Mouse (Mus musculus): ENCODE data around the gene Ptgir. TPM values are rescaled to one million over a fixed set of nuclear protein-coding genes. Genes with fewer than 3 reads are reported as not detected.

Ptgir gene
- polyA plus RNA-seq (2015; fragmentation: Illumina TruSeq; extraction: RNeasy Lipid Tissue Mini Kit (QIAGEN cat#74804); ENCODE audit: insufficient read depth, low read depth, low replicate concordance) = 1.8 TPM

DNA sequence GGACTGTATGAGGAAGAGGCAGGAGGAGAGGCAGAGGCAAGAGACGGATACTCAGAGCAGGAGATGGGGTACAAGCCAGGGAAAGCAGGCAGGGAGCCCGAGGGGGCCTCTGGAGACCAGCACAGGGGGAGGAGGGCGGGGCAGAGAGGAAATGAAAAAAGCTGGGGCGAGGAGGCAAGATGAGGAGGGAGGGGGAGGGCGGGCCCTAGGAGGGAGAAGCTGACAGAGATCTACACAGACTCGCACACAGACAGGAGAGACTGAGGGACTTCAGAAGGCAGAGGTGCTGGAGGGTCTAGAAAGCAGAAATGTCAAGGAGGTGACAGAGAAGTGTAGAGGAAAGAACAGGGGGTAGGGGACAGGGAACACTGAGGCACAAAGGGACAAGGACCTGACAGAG is at the start of gene Ptgir:
Ptgir (plus strand) TSS at position 210 of the 400 bp plus-strand sequence.

DNA sequence AGATGAGACGGTGACA is 31.2 kb upstream of the Ptgir start, which contains the start of gene Dact3:
Dact3 (plus strand) TSS at position 8 of the 16 bp plus-strand sequence.

DNA sequence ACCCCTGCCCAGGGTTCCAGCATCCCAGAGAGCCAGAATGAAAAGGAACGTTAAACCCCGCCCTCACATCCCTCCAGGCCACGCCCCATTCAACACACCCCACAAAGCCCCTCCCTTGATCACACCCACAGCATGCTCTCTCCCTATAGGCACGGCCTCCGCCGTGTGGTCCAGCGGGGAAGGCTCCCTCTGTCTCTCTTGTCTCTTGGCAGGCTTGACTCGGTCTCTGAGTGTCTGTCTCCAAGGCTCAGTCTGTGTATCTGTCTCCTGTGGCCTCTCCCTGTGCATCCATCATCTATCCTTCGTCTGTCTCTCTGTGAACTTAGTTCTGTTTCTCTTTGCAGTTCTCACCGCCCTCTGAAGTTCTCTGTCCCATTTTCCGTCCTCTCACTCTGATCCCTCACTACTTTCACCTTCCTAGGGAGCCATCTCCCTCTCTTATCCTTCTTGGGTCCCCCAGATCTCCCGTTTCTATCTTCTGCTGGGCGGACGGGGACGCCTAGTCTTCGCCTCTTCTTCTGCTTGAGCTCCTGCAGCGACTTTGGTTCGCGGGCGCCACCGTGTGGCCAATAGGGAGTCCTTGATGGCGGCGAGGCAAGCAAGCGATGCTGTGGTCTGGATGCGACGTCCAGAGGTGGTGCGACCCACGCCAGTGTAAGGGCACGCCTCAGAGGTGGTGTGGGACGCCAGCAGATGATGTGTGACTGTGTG is 14.5 kb upstream of the Ptgir start, which contains the start of gene Gng8:
Gng8 (plus strand) TSS at position 146 of the 711 bp plus-strand sequence.

DNA sequence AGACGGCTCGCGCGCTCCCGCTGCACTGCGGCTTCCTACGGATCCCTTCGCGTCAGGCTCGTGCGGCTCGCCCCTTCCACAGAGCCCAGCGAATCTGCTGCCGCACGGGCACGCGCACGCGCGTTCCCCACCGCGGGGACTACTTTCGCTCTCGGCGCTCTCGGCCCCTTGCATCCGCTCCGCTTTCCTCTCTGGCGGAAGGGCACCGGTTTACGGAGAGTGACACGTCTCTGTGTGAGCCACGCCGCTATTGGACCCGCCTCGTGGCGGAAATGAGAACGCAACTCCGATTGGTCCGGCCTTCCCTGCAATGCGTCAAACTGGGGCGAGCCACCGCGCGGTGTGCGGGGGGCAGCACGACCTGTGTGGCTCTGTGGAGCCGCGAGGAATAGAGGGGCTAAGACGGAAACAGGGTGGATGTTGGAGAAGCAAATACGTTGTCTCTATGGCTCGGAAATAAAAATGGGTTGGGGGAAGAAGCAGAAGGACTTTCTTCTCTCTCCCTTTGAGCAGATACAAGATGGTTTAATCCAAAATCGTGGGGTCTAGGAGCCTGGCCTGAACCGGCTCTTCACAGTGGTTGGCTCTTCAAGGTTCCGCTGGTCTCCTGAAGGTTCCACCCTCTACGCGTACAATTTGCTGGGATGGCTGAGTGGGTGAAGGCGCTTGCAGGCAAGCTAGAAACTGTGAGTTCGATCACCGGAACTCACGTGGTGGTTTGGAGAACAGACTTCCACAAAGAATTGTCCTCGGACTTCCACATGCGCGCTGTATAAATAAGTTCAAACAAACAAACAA is 17.9 kb downstream of the Ptgir start, which contains the start of gene Calm3:
Calm3 (minus strand) TSS at position 78 of the 798 bp plus-strand sequence.

DNA sequence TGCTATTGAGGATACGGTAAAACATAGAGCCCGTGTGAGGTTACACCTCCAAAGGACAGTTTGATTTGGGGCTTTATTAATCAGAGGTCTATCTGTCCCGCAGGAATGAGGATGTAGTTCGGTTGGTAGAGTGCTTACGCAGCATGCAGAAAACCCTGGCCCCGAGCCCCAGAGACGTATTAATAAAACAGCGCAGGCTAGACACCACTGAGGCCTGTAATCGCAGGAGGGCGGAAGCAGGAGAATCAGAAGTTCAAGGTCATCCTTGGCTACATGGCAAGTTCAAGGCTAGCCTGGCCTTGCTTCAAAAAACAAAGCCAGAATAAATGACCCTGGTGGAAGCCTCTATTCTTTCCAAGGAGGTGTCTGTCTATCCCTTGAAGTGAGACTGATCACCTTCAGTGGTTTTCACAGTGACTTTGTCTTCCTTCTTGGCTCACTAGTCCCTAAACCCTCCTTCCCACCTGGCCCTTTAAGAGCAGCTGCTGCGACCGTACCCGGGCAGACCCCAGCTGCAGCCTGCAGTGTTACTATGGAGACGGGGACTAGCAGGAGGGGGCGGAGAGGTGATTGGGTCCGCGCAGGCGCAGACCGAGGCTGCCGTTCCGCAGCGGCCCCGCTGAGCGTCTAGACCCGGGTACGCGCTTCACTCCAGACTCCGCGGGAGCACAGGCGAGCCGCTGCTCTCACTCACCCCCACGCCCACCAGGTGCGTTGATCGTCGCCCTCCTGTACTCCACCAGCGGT is 37.9 kb downstream of the Ptgir start, which contains the start of gene Pnmal2:
Pnmal2 (plus strand) TSS at position 622 of the 747 bp plus-strand sequence.

DNA sequence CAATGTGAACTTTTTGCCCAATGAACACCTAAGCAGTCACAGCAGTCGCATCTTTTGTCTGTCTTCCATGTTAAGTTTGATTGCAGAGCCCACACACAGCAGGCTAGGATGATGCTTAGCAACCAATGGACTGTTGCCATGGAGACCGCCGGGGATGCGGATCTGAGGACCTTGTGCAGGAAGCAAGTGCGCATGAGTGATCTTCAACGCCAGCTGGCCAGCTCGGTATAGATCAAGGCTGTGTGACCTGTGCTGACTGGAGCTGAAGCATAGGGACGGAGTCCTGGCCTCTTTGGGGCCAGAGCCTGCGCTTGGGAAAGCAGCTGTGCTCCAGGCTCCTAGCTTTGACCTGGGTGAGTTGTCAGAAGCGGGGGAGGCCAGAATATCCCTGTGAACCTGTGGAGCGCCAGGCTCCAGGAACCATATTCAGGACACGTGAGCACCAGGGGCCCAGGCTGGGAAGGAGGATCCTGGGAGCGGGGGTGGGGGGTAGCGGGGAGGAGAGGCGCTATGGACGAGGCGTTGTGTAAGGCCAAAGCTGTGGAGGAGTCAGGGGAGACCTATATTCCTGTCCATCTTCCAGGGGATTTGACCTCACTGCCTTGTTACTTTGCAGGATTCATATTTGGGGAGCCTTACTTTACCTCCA is 53.4 kb downstream of the Ptgir start, which contains the start of gene Pnmal1:
Pnmal1 (plus strand) TSS at position 141 of the 649 bp plus-strand sequence.

Other genes starting within 250 kb of the Ptgir start
- gene Ceacam15, start 230.8 kb upstream of the Ptgir start, polyA plus RNA-seq (2015; fragmentation: Illumina TruSeq; extraction: RNeasy Lipid Tissue Mini Kit (QIAGEN cat#74804); ENCODE audit: insufficient read depth, low read depth, low replicate concordance) = not detected
- gene Ceacam9, start 184.6 kb upstream of the Ptgir start, polyA plus RNA-seq (2015; fragmentation: Illumina TruSeq; extraction: RNeasy Lipid Tissue Mini Kit (QIAGEN cat#74804); ENCODE audit: insufficient read depth, low read depth, low replicate concordance) = not detected
- gene Ap2s1, start 168.1 kb upstream of the Ptgir start, polyA plus RNA-seq (2015; fragmentation: Illumina TruSeq; extraction: RNeasy Lipid Tissue Mini Kit (QIAGEN cat#74804); ENCODE audit: insufficient read depth, low read depth, low replicate concordance) = 40.1 TPM
- 94.8 TPM for gene Slc1a5, start 125.2 kb upstream of the Ptgir start, polyA plus RNA-seq (2015; fragmentation: Illumina TruSeq; extraction: RNeasy Lipid Tissue Mini Kit (QIAGEN cat#74804); ENCODE audit: insufficient read depth, low read depth, low replicate concordance)
- 28.4 TPM for gene Strn4, start 90.6 kb upstream of the Ptgir start, polyA plus RNA-seq (2015; fragmentation: Illumina TruSeq; extraction: RNeasy Lipid Tissue Mini Kit (QIAGEN cat#74804); ENCODE audit: insufficient read depth, low read depth, low replicate concordance)
- 4.5 TPM for gene Fkrp, start 89.8 kb upstream of the Ptgir start, polyA plus RNA-seq (2015; fragmentation: Illumina TruSeq; extraction: RNeasy Lipid Tissue Mini Kit (QIAGEN cat#74804); ENCODE audit: insufficient read depth, low read depth, low replicate concordance)
- gene Prkd2, start 63.6 kb upstream of the Ptgir start, polyA plus RNA-seq (2015; fragmentation: Illumina TruSeq; extraction: RNeasy Lipid Tissue Mini Kit (QIAGEN cat#74804); ENCODE audit: insufficient read depth, low read depth, low replicate concordance) = 6.3 TPM
- gene Dact3, start 31.2 kb upstream of the Ptgir start, polyA plus RNA-seq (2015; fragmentation: Illumina TruSeq; extraction: RNeasy Lipid Tissue Mini Kit (QIAGEN cat#74804); ENCODE audit: insufficient read depth, low read depth, low replicate concordance) = 1.1 TPM
- gene Gng8, start 14.7 kb upstream of the Ptgir start, polyA plus RNA-seq (2015; fragmentation: Illumina TruSeq; extraction: RNeasy Lipid Tissue Mini Kit (QIAGEN cat#74804); ENCODE audit: insufficient read depth, low read depth, low replicate concordance) = 2.3 TPM
- 43.4 TPM for gene Calm3, start 17.6 kb downstream of the Ptgir start, polyA plus RNA-seq (2015; fragmentation: Illumina TruSeq; extraction: RNeasy Lipid Tissue Mini Kit (QIAGEN cat#74804); ENCODE audit: insufficient read depth, low read depth, low replicate concordance)
- gene Pnmal2, start 38.2 kb downstream of the Ptgir start, polyA plus RNA-seq (2015; fragmentation: Illumina TruSeq; extraction: RNeasy Lipid Tissue Mini Kit (QIAGEN cat#74804); ENCODE audit: insufficient read depth, low read depth, low replicate concordance) = 11.8 TPM
- 1.4 TPM for gene Pnmal1, start 53.2 kb downstream of the Ptgir start, polyA plus RNA-seq (2015; fragmentation: Illumina TruSeq; extraction: RNeasy Lipid Tissue Mini Kit (QIAGEN cat#74804); ENCODE audit: insufficient read depth, low read depth, low replicate concordance)
- 0.20 TPM for gene Gm42372, start 76.6 kb downstream of the Ptgir start, polyA plus RNA-seq (2015; fragmentation: Illumina TruSeq; extraction: RNeasy Lipid Tissue Mini Kit (QIAGEN cat#74804); ENCODE audit: insufficient read depth, low read depth, low replicate concordance)
- gene Ccdc8, start 86.2 kb downstream of the Ptgir start, polyA plus RNA-seq (2015; fragmentation: Illumina TruSeq; extraction: RNeasy Lipid Tissue Mini Kit (QIAGEN cat#74804); ENCODE audit: insufficient read depth, low read depth, low replicate concordance) = 0.76 TPM
- gene Ppp5c, start 121.4 kb downstream of the Ptgir start, polyA plus RNA-seq (2015; fragmentation: Illumina TruSeq; extraction: RNeasy Lipid Tissue Mini Kit (QIAGEN cat#74804); ENCODE audit: insufficient read depth, low read depth, low replicate concordance) = 44.1 TPM
- gene Hif3a, start 155.9 kb downstream of the Ptgir start, polyA plus RNA-seq (2015; fragmentation: Illumina TruSeq; extraction: RNeasy Lipid Tissue Mini Kit (QIAGEN cat#74804); ENCODE audit: insufficient read depth, low read depth, low replicate concordance) = 0.17 TPM
- gene Psg16, start 167.6 kb downstream of the Ptgir start, polyA plus RNA-seq (2015; fragmentation: Illumina TruSeq; extraction: RNeasy Lipid Tissue Mini Kit (QIAGEN cat#74804); ENCODE audit: insufficient read depth, low read depth, low replicate concordance) = 0.92 TPM
- gene Ceacam3, start 243.8 kb downstream of the Ptgir start, polyA plus RNA-seq (2015; fragmentation: Illumina TruSeq; extraction: RNeasy Lipid Tissue Mini Kit (QIAGEN cat#74804); ENCODE audit: insufficient read depth, low read depth, low replicate concordance) = not detected

All from pancreas, adult 10 weeks (tissue).